18 mouse cellular contexts compared by ENCODE assay signal in the genomic region with DNA sequence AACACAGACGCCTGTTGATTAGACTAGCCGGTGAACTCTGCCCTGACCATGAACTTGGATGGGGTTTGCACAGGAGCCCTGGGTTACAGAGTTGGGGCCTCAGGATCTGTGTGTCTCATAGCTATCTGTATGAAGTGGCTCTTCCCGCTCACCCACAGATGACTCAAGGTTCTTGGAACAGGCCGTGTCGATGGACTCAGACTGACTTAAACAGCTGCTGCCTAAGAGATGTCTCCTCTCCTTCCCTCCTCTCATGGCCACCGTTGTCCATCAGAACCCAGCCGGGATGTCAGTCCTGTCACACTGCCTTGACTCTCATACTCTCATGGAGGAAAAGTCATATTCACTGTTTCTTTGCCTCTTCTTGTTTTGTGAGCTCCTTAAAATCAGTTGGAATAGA.
"Had no signal": no experiment of that assay in that cellular context is flagged by ENCODE, and none has a peak within 500 bp of the region (broad histone marks: within the 10 kb centered on the region; RNA-seq: fewer than 3 reads in every experiment).

No protein-coding gene starts in this region.

- ATAC-seq: liver, embryonic 12.5 days; midbrain, embryonic 13.5 days; midbrain, embryonic 15.5 days had no signal

- H3K27me3 ChIP-seq: liver, embryonic 12.5 days; lung, embryonic 15.5 days; megakaryocyte, embryonic 14.5 days; midbrain, embryonic 13.5 days; midbrain, embryonic 15.5 days; neural tube, embryonic 13.5 days; neural tube, embryonic 15.5 days had no signal

- H3K4me3 ChIP-seq: liver, embryonic 12.5 days; lung, embryonic 15.5 days; megakaryocyte, embryonic 14.5 days; midbrain, embryonic 13.5 days; midbrain, embryonic 15.5 days; neural tube, embryonic 13.5 days; neural tube, embryonic 15.5 days had no signal

- H3K4me2 ChIP-seq: liver, embryonic 12.5 days; lung, embryonic 15.5 days; midbrain, embryonic 11.5 days; midbrain, embryonic 13.5 days; midbrain, embryonic 15.5 days; neural tube, embryonic 13.5 days; neural tube, embryonic 15.5 days had no signal

- H3K9ac ChIP-seq: liver, embryonic 12.5 days; liver, embryonic 14.5 days; lung, embryonic 15.5 days; midbrain, embryonic 13.5 days; midbrain, embryonic 15.5 days; neural tube, embryonic 13.5 days; neural tube, embryonic 15.5 days had no signal

- DNase-seq: lung, adult 2 months; lung, postnatal 14 days; retina, postnatal 1 day; right cerebral cortex, adult 18-20 months; right cerebral cortex, postnatal 25 days; right cerebral cortex, postnatal 4 days; spleen, adult 18-20 months; thymus, adult 18-20 months had no signal

- H3K9me3 ChIP-seq: liver, embryonic 12.5 days; lung, embryonic 15.5 days; midbrain, embryonic 13.5 days; midbrain, embryonic 15.5 days; neural tube, embryonic 13.5 days; neural tube, embryonic 15.5 days had no signal

- H3K36me3 ChIP-seq: liver, embryonic 12.5 days; lung, embryonic 15.5 days; midbrain, embryonic 13.5 days; midbrain, embryonic 15.5 days; neural tube, embryonic 13.5 days; neural tube, embryonic 15.5 days had no signal

- H3K4me1 ChIP-seq: liver, embryonic 12.5 days; midbrain, embryonic 13.5 days; midbrain, embryonic 15.5 days; neural tube, embryonic 15.5 days had no signal

- H3K27ac ChIP-seq: liver, embryonic 12.5 days; liver, embryonic 14.5 days; lung, embryonic 15.5 days; macrophage; midbrain, embryonic 13.5 days; midbrain, embryonic 15.5 days; neural tube, embryonic 13.5 days; neural tube, embryonic 15.5 days had no signal
